In genomic region chr17:26424973-26425735, GRCm38 (mm10) we compare ENCODE assay signal across 10 mouse cellular contexts. TPM values are rescaled to one million over a fixed set of nuclear protein-coding genes. Genes with fewer than 3 reads are reported as not detected.
A peak's percentile ranks its signal among the peaks of the same experiment; 100 is the strongest.
DNase-seq lines count a peak whose midpoint lies in the region; ATAC-seq and TF ChIP-seq lines count a peak whose summit lies in the region.
"Had no signal": no experiment of that assay in that cellular context is flagged by ENCODE, and none has a peak within 500 bp of the region (broad histone marks: within the 10 kb centered on the region; RNA-seq: fewer than 3 reads in every experiment).

No protein-coding gene starts in this region.

- no peaks in the 10 kb centered on the region for H3K9me3 ChIP-seq in hindbrain, postnatal 0 days (ENCODE audit: low read length)
- H3K9me3 ChIP-seq in hindbrain, embryonic 11.5 days (ENCODE audit: control insufficient read depth, low read length) = no peaks in the 10 kb centered on the region
- H3K9me3 ChIP-seq: embryonic facial prominence, embryonic 12.5 days had no signal

- peaks cover 12% of the 10 kb centered on the region for H3K4me1 ChIP-seq in hindbrain, postnatal 0 days (ENCODE audit: insufficient read depth, low read length)
- no peaks in the 10 kb centered on the region for H3K4me1 ChIP-seq in hindbrain, embryonic 11.5 days (replicated peaks; ENCODE audit: control insufficient read depth, insufficient read depth, low read length)
- H3K4me1 ChIP-seq: embryonic facial prominence, embryonic 12.5 days had no signal

- WGBS in hindbrain, postnatal 0 days = 54% methylated on average over 13 of the region's 13 CpGs
- 69% methylated on average over 13 of the region's 13 CpGs for WGBS in hindbrain, embryonic 11.5 days

- H3K4me2 ChIP-seq in hindbrain, postnatal 0 days (ENCODE audit: low read depth, low read length) = no peak overlapping the region
- no peak overlapping the region for H3K4me2 ChIP-seq in hindbrain, embryonic 11.5 days (replicated peaks; ENCODE audit: low read depth, low read length)
- H3K4me2 ChIP-seq: embryonic facial prominence, embryonic 12.5 days had no signal

- TF ChIP-seq CTCF in hindbrain, postnatal 0 days (IDR thresholded peaks at IDR 0.05; ENCODE audit: low read depth) = no peak

- no peak overlapping the region; the same call in 1 of the 2 replicates for H3K9ac ChIP-seq in hindbrain, postnatal 0 days (replicated peaks; ENCODE audit: low read length)
- H3K9ac ChIP-seq in hindbrain, embryonic 11.5 days (ENCODE audit: low read depth, low read length) = no peak overlapping the region
- H3K9ac ChIP-seq: embryonic facial prominence, embryonic 12.5 days; liver, embryonic 14.5 days had no signal

- H3K4me3 ChIP-seq in hindbrain, postnatal 0 days (ENCODE audit: low read length) = no peak overlapping the region
- no peak overlapping the region for H3K4me3 ChIP-seq in hindbrain, embryonic 11.5 days (ENCODE audit: low read depth, low read length)
- H3K4me3 ChIP-seq: embryonic facial prominence, embryonic 12.5 days had no signal

- H3K27ac ChIP-seq in hindbrain, postnatal 0 days = peak overlapping the region; percentile 63
- no peak overlapping the region for H3K27ac ChIP-seq in hindbrain, embryonic 11.5 days (ENCODE audit: low read depth, low read length)
- H3K27ac ChIP-seq: embryonic facial prominence, embryonic 12.5 days; liver, embryonic 14.5 days had no signal

- no peaks in the 10 kb centered on the region for H3K36me3 ChIP-seq in hindbrain, postnatal 0 days (ENCODE audit: insufficient read depth, low read length)
- no peaks in the 10 kb centered on the region for H3K36me3 ChIP-seq in hindbrain, embryonic 11.5 days (ENCODE audit: control insufficient read depth, insufficient read depth, low read length)
- H3K36me3 ChIP-seq: embryonic facial prominence, embryonic 12.5 days had no signal

- DNase-seq in hindbrain, postnatal 0 days (ENCODE audit: low spot score) = peak; percentile 76
- no peak for DNase-seq in hindbrain, embryonic 11.5 days (ENCODE audit: low spot score)
- peak; percentile 93 for DNase-seq in adrenal gland, postnatal 10 days
- DNase-seq in gastrocnemius, postnatal 25 days = peak; percentile 85
- DNase-seq in kidney, adult 18-20 months = peak; percentile 83
- DNase-seq in lung, postnatal 14 days = peak; percentile 76
- DNase-seq in retina, embryonic 14.5 days (ENCODE audit: low spot score) = no peak
- DNase-seq in thymus, adult 18-20 months = no peak

- ATAC-seq in hindbrain, postnatal 0 days = peak; percentile 73
- no peak for ATAC-seq in hindbrain, embryonic 11.5 days (ENCODE audit: low FRiP score)

- no peaks in the 10 kb centered on the region for H3K27me3 ChIP-seq in hindbrain, postnatal 0 days (ENCODE audit: insufficient read depth, low read length)
- H3K27me3 ChIP-seq in hindbrain, embryonic 11.5 days (ENCODE audit: control insufficient read depth, insufficient read depth, low read length) = 0 out of 2 replicates have a peak, but pooled peaks cover 2% of the 10 kb centered on the region

RNA-seq across cellular contexts. Expression of gene Neurl1b, which starts 10.5 kb away (rescaled TPM):
- 60.4 and 67.5 TPM in 2 replicates for total RNA-seq in hindbrain, postnatal 0 days (2014; rRNA removed)
- 1.7 and 2.1 TPM in 2 replicates for polyA plus RNA-seq in hindbrain, postnatal 0 days (2015; fragmentation: Nextera tagmentation; extraction: Ambion mirVana)
- 0.25 and 0.79 TPM in 2 replicates for polyA plus RNA-seq in hindbrain, embryonic 11.5 days (2014; fragmentation: Nextera tagmentation; extraction: Ambion mirVana)
- 10 to 100 TPM; 43.6 to 44.0 TPM for total RNA-seq in adrenal gland, postnatal 10 days (2021)
- total RNA-seq in gastrocnemius, postnatal 25 days (2021) = 1 to 10 TPM; 2.6 to 4.1 TPM

Comparison
In these comparisons a context has a peak if more than half of its experiments do, and no peak if none do; other contexts are left out.
1. DNase-seq: peak in hindbrain, postnatal 0 days (single experiment), adrenal gland, postnatal 10 days (single experiment), gastrocnemius, postnatal 25 days (single experiment), kidney, adult 18-20 months (single experiment) and lung, postnatal 14 days (single experiment); none in hindbrain, embryonic 11.5 days (single experiment), retina, embryonic 14.5 days (single experiment) and thymus, adult 18-20 months (0 of 2).
2. RNA of gene Neurl1b, which starts 10.5 kb away (total RNA-seq): 60.4 to 67.5 TPM in hindbrain, postnatal 0 days and 43.6 to 44.0 TPM in adrenal gland, postnatal 10 days; 2.6 to 4.1 TPM in gastrocnemius, postnatal 25 days; every median in the first group is over 4 times any median in the second.